Mouse (Mus musculus) liver, adult 2 months (tissue): ENCODE data around the gene Map3k13.
A peak's percentile ranks its signal among the peaks of the same experiment; 100 is the strongest.

ENCODE experiments used
- CTCF ChIP-seq: fragments of 200-500 bp; IDR thresholded peaks from 2 replicates; pipeline ENCODE4 v1.5.1; 2011; ENCODE audit warnings: low read depth, low read length, control low read depth
- POLR2A ChIP-seq: fragments of 200-500 bp; IDR thresholded peaks from 2 replicates; pipeline ENCODE4 v1.6.1; 2011; ENCODE audit warnings: low read length, control low read depth; ENCODE audit not compliant: insufficient read depth; ENCODE audit errors: extremely low read depth

DNA sequence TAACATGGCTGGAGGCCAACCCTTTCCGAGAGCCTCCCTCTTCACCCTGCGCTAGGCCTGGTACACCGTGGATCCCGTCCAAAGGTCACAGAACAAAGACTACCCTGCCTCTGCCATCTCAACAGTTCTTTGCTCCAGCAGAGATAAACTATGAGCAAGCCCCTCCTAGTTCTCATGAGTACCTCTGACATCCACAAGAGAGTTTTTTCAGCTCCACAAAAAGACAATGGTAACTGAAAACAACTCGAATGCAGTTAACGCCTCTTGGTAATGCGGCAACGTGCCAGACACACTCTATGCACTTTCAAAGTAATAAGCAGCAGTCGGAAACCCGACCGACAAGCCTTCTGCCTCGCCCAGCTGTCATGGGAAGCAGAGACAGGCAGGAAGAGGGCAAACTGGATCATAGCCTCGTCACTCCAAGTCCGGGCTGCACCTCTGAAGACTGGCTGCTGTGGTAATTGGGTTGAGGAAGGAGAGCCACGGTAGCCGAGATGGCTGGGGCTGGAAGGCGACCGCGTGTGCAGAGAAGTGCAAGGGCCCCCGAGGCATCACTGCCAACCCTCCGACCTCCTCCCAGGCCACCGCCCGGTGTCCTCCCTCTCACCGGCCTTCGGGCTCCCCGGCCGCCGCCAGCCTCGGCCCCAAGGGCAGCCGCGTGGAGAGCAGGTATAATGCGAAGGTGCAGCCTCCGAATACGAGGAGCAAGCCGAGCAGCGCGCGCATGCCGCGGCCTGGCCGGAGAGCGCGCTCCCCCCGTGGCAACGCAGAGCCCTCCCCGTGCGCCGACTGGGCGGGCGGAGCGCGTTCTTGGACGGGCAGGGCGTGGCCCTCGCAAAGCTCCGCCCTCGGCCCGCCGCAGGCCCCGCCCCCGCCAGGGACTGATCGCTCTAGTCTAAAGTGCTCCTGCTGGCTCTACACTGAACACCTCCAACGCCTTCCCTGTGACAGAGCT is 152.9 kb downstream of the Map3k13 start, which contains the start of gene Tmem41a:
- peak; percentile 77 for TF ChIP-seq POLR2A
- no peak for TF ChIP-seq CTCF
